Mouse (Mus musculus) C2C12 (cell line): Measurements from ENCODE around the gene Atcay. TPM values are rescaled to one million over a fixed set of nuclear protein-coding genes. Genes with fewer than 3 reads are reported as not detected.
A peak's percentile ranks its signal among the peaks of the same experiment; 100 is the strongest.
"Not testable (repeated sequence)": the region's sequence is repeated elsewhere in the genome, so short reads cannot be mapped to it uniquely, and the experiment has no call there.

Experiments used
- H3K27me3 ChIP-seq: one replicate; pipeline ENCODE4 v1.6.1; 2011; ENCODE audit not compliant: control insufficient read depth, insufficient read depth, insufficient read length
- H3K36me3 ChIP-seq: one replicate; pipeline ENCODE4 v1.6.1; 2011; ENCODE audit not compliant: control insufficient read depth, insufficient read depth
- H3K4me3 ChIP-seq: one replicate; pipeline ENCODE4 v1.5.1; 2011; ENCODE audit warnings: mild to moderate bottlenecking, control low read depth; ENCODE audit not compliant: poor library complexity, insufficient read depth, severe bottlenecking
- H3K79me2 ChIP-seq: one replicate; pipeline ENCODE4 v1.6.1; 2011; ENCODE audit not compliant: control insufficient read depth, insufficient read depth
- H3K79me3 ChIP-seq: one replicate; pipeline ENCODE4 v1.6.1; 2011; ENCODE audit warnings: low read depth, control low read depth
- H3ac ChIP-seq: one replicate; pipeline ENCODE3; 2011; ENCODE audit warnings: low read depth; ENCODE audit not compliant: control insufficient read depth, insufficient read length
- CEBPB ChIP-seq: IDR thresholded peaks from one replicate; pipeline ENCODE4 v1.6.1; 2011; ENCODE audit warnings: low read depth, mild to moderate bottlenecking, control low read depth, moderate library complexity
- CTCF ChIP-seq: IDR thresholded peaks from one replicate; pipeline ENCODE4 v1.5.1; 2011; ENCODE audit not compliant: control insufficient read depth, insufficient read depth, insufficient read length
- FOSL1 ChIP-seq: IDR thresholded peaks from one replicate; pipeline ENCODE4 v1.8.0; 2011; ENCODE audit warnings: mild to moderate bottlenecking, low read length; ENCODE audit not compliant: poor library complexity, insufficient read depth, severe bottlenecking
- MAX ChIP-seq: IDR thresholded peaks from one replicate; pipeline ENCODE4 v1.6.1; 2011; ENCODE audit warnings: mild to moderate bottlenecking, control low read depth
- MYOD1 ChIP-seq: IDR thresholded peaks from one replicate; pipeline ENCODE4 v1.6.1; 2011; ENCODE audit warnings: low read depth; ENCODE audit not compliant: control insufficient read depth, insufficient read length
- MYOG ChIP-seq: IDR thresholded peaks from one replicate; pipeline ENCODE4 v1.6.1; 2011; ENCODE audit not compliant: control insufficient read depth, insufficient read length; ENCODE audit errors: extremely low read depth
- USF1 ChIP-seq: IDR thresholded peaks from one replicate; pipeline ENCODE4 v1.6.1; 2011; ENCODE audit warnings: low read depth, mild to moderate bottlenecking, control low read depth, moderate library complexity
- polyA plus RNA-seq: library from polyadenylated mRNA; unstranded; fragments of >200 nt; fragmentation: generic; extraction: Trizol; gene quantifications from one replicate; pipeline ENCODE4 v1.2.1, GENCODE M21; 2012; ENCODE audit warnings: missing spikeins

Atcay gene
- polyA plus RNA-seq, 1 experiment = 0.26 TPM

- no peaks in the 10 kb centered on the region for H3K27me3 ChIP-seq
- peaks cover 35% of the 10 kb centered on the region for H3K79me2 ChIP-seq
- TF ChIP-seq FOSL1 (no peak), USF1 (no peak), CEBPB (no peak), MYOG (no peak), MYOD1 (no peak), MAX (peak; percentile 81), CTCF (peak; percentile 97)
- peaks cover 34% of the 10 kb centered on the region for H3K79me3 ChIP-seq
- H3ac ChIP-seq = peak overlapping the region; percentile 7
- H3K36me3 ChIP-seq = peaks cover 28% of the 10 kb centered on the region
- no peak overlapping the region for H3K4me3 ChIP-seq
Observed at GRCm38 (mm10) chr10:81174617-81175344, 55.9 kb downstream of the Atcay start.

- no peak overlapping the region for H3K4me3 ChIP-seq
- H3K79me3 ChIP-seq = peaks cover 17% of the 10 kb centered on the region
- TF ChIP-seq CTCF (no peak), MYOD1 (no peak), MYOG (no peak), CEBPB (no peak), USF1 (no peak), FOSL1 (no peak)
- H3K79me2 ChIP-seq = peaks cover 18% of the 10 kb centered on the region
- peaks cover 12% of the 10 kb centered on the region for H3K36me3 ChIP-seq
- H3ac ChIP-seq = no peak overlapping the region
- no peaks in the 10 kb centered on the region for H3K27me3 ChIP-seq
Observed at GRCm38 (mm10) chr10:81173132-81173531, 57.5 kb downstream of the Atcay start.

GRCm38 (mm10) chr10:81169411-81169900, 61.2 kb downstream of the Atcay start:
- not testable (repeated sequence) for H3K27me3 ChIP-seq, H3K36me3 ChIP-seq, H3ac ChIP-seq, H3K4me3 ChIP-seq
- H3K79me2 ChIP-seq = peaks cover 30% of the 10 kb centered on the region
- H3K79me3 ChIP-seq = peaks cover 24% of the 10 kb centered on the region

GRCm38 (mm10) chr10:81168521-81169244, 62.0 kb downstream of the Atcay start:
- H3K79me2 ChIP-seq = peaks cover 38% of the 10 kb centered on the region
- TF ChIP-seq USF1 = peak; percentile 67
- TF ChIP-seq MYOD1 = no peak
- no peak for TF ChIP-seq MYOG
- TF ChIP-seq FOSL1 = no peak
- peak; percentile 63 for TF ChIP-seq MAX
- TF ChIP-seq CTCF = no peak
- peaks cover 30% of the 10 kb centered on the region for H3K79me3 ChIP-seq
- peak overlapping the region; percentile 36 for H3ac ChIP-seq
- H3K27me3 ChIP-seq = no peaks in the 10 kb centered on the region
- H3K4me3 ChIP-seq = peak overlapping the region; percentile 32
- H3K36me3 ChIP-seq = no peaks in the 10 kb centered on the region

- Histone ChIP-seq H3ac (peak overlapping the region; percentile 27), H3K79me2 (peaks cover 44% of the 10 kb centered on the region), H3K27me3 (no peaks in the 10 kb centered on the region), H3K36me3 (peaks cover 5% of the 10 kb centered on the region), H3K79me3 (peaks cover 31% of the 10 kb centered on the region), H3K4me3 (peak overlapping the region; percentile 12)
- TF ChIP-seq CEBPB = no peak
- TF ChIP-seq MYOG = no peak
- TF ChIP-seq USF1 = no peak
- TF ChIP-seq CTCF = no peak
- TF ChIP-seq FOSL1 = no peak
- TF ChIP-seq MYOD1 = no peak
- no peak for TF ChIP-seq MAX
Observed at GRCm38 (mm10) chr10:81168087-81168431, 62.6 kb downstream of the Atcay start.
